Mouse (Mus musculus) adipocyte (in vitro differentiated cells): ENCODE measurements at regions not wholly inside any gene's neighbourhood (a gene's known extent, or its start where the extent isn't known, plus 50 kb on each side); places are given as distances from the start of the nearest gene placed in this dataset.
"Not testable (repeated sequence)": the region's sequence is repeated elsewhere in the genome, so short reads cannot be mapped to it uniquely, and the experiment has no call there.

Source experiments
- DNase-seq: peaks from one replicate; pipeline ENCODE4 v3.0.0-alpha.2; 2016; ENCODE audit warnings: low spot score

GRCm38 (mm10) chr17:15620746-15621694 is 56.9 kb upstream of the Prdm9 start:
- no peak for DNase-seq

- peak; percentile 77 for DNase-seq
These were observed 58.8 kb upstream of the Prdm9 start for GRCm38 (mm10) chr17:15622913-15623312.

- DNase-seq: no peak
These were observed 66.6 kb upstream of the Prdm9 start for GRCm38 (mm10) chr17:15630792-15631191.

DNA sequence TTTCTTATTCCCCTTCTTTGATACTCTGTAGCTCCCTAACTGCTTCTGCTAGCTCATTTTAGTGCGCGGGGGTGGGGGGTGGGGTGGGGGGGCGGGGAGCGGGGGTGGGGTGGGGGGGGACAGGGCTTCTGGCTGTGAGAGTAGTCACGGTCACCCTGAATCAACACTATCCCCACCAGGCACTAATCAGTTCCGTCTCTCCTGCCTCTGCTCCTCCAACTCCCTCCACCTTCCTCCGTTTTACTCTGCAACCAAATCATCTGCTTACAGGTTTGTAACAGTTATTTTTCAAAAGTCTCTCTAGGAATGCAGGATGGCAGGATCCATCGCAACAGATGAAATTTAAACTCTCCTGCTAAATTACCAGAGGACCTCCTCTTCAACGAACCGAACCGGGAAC is 67.5 kb upstream of the Prdm9 start:
- DNase-seq: no peak

- peak; percentile 56 for DNase-seq
These were observed 67.9 kb upstream of the Prdm9 start for GRCm38 (mm10) chr17:15632090-15632489.

GRCm38 (mm10) chr17:15639111-15639865 is 65.5 kb upstream of the Chd1 start:
- DNase-seq: not testable (repeated sequence)

DNA sequence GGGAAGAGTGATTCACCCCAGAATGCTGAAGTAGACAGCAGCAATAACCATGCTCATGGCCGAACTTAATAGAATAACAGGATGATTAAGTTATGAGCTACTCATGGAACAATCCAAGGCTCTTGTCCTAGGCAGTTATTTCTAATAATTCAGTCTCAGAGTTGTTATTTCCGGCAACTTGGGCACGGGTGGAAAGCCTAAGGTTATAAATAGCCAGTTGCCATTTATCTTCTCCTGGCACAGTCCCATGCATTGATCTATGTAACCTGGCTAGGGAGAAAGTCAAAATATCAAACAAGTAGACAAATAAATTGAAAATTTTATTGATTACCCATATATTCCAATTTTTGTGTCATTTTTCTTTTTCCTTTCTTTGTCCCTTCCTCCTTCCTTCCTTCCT is 64.0 kb upstream of the Chd1 start:
- no peak for DNase-seq

GRCm38 (mm10) chr17:15641764-15642163 is 63.0 kb upstream of the Chd1 start:
- DNase-seq: peak; percentile 93

DNA sequence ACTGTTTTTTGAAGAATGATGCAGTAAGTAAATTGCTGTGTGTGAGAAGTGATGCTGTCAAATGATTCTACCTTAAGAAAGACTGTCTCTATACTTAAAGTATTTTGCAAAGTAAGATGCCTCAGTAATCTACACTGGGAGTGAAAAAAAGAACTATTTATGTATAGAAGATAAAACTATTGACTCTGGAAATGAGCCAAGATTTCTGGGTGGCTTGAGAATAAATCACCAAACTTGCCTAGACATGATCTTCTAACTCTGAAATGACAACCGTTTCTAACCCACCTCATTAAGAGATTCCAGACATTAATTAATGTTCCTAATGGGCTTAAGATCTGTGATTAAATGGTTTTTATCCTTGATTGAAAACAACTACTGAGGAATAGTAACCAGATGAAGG is 58.0 kb upstream of the Chd1 start:
- DNase-seq: no peak

DNA sequence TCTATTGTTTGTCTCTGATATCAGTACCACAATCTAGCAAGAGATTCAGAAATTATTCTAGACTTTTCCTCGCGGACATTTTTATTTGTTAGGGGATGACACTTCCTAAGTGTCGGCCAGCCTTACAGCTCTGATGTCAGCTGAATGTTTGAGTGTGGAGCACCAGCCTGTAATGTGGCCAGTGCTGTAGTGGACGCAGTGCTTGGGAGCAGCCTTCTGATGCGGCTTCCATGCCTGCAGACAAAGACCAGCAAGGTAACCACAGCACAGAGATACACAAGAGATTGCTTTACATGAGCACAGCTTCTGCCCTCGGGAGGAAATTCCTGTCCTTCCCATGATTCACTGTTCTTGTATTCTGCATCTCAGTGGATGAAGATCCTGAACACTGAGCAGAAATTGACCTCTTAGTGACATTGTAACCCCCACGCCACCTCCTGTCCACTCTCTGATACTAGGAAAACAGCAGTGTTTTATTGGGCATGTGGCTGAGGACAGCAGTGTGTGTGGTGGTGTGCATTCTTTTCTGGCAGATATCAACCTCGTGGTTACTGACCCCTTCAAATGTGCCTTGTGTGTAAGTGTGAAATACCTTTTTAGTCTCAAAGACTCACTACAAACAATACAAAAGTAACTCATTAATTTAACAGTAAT is 54.6 kb upstream of the Chd1 start:
- no peak for DNase-seq

DNA sequence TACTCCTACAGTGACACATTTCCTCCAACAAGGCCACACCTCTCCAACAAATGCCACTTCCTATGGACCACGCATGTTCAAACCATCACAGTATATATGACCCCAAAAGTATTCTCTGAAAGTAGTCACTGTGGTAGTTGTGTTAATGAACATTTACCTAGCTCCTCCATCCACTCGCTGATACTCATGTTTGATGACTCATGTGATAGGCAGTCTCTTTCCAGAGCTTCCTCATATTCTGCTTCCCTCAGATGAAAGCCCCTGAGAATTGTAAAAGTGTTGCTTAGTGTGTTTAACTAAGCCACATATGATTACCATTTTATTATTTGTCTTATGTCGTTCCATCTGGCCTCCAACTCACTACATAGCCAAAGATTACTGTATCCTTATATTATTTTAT is 52.9 kb upstream of the Chd1 start:
- no peak for DNase-seq
